Mouse (Mus musculus) E14TG2a.4 (cell line): Measurements from ENCODE around the gene Trim43a.

Source experiments
- CTCF ChIP-seq: conservative IDR thresholded peaks from 2 replicates; pipeline ENCODE4 v1.5.1; 2014; ENCODE audit warnings: low read length
- NANOG ChIP-seq: IDR thresholded peaks from 2 replicates; pipeline ENCODE4 v1.6.1; 2014; ENCODE audit warnings: borderline replicate concordance, low read length, mixed read lengths
- POU5F1 ChIP-seq: IDR thresholded peaks from 2 replicates; pipeline ENCODE4 v1.6.1; 2014; ENCODE audit warnings: low read length, borderline replicate concordance

DNA sequence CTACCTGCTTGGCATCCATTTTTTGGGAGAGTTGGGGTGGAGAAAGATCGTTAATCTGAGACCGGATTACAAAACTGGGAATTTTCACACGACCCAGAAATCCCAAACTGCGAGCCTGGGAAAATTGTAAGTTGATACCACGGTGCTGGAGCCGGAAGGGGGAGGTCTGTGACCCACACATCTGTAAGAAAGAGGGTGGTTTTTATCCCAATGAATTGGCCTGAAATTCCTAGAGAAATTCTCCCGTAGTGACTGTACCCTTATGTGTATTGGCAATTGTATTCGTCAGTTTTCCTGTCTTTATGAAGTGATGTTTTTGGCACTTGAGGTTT is 32.1 kb upstream of the Trim43a start:
- TF ChIP-seq CTCF (no peak), POU5F1 (no peak), NANOG (no peak)
